Mouse (Mus musculus) bone marrow, adult 2 months (tissue): ENCODE results near the gene Htr7. TPM values are rescaled to one million over a fixed set of nuclear protein-coding genes. Genes with fewer than 3 reads are reported as not detected.

ENCODE experiments used
- H3K27ac ChIP-seq: fragments of 200-500 bp; 2 replicates; pipeline ENCODE4 v1.5.1; 2012; ENCODE audit warnings: low read depth, mild to moderate bottlenecking, control low read depth, inconsistent platforms, low read length; ENCODE audit not compliant: control insufficient read depth, poor library complexity, insufficient read depth
- H3K4me1 ChIP-seq: fragments of 200-500 bp; 2 replicates; pipeline ENCODE4 v1.6.1; 2011; ENCODE audit warnings: low read length; ENCODE audit not compliant: control insufficient read depth, insufficient read depth
- H3K4me3 ChIP-seq: fragments of 200-500 bp; replicated peaks from 2 replicates; pipeline ENCODE3; 2011; ENCODE audit warnings: mild to moderate bottlenecking, low read depth, low read length, control low read depth; ENCODE audit not compliant: control insufficient read depth
- CTCF ChIP-seq: fragments of 200-500 bp; IDR thresholded peaks from 2 replicates; pipeline ENCODE4 v1.5.1; 2011; ENCODE audit warnings: low read length, control low read depth; ENCODE audit not compliant: control insufficient read depth, insufficient read depth
- POLR2A ChIP-seq: fragments of 200-500 bp; IDR thresholded peaks from 2 replicates; pipeline ENCODE4 v1.6.1; 2011; ENCODE audit warnings: low read depth, mild to moderate bottlenecking, control low read depth, low read length, borderline replicate concordance; ENCODE audit not compliant: control insufficient read depth
- WGBS: fragments of 180-500 bp; shearing (Covaris S2); methylation state at CpG from one replicate; pipeline ENCODE4 v1.1.7; 2018; 5-methylcytosine and 5-hydroxymethylcytosine counted together
- polyA plus RNA-seq: library from polyadenylated mRNA; stranded (reverse); fragments of >200 nt; gene quantifications from 2 replicates; pipeline ENCODE4 v1.2.4, GENCODE M21; 2011; ENCODE audit warnings: low replicate concordance; ENCODE audit not compliant: missing spikeins, insufficient read depth, insufficient read length

The Htr7 gene
- polyA plus RNA-seq = not detected in 2 replicates

DNA sequence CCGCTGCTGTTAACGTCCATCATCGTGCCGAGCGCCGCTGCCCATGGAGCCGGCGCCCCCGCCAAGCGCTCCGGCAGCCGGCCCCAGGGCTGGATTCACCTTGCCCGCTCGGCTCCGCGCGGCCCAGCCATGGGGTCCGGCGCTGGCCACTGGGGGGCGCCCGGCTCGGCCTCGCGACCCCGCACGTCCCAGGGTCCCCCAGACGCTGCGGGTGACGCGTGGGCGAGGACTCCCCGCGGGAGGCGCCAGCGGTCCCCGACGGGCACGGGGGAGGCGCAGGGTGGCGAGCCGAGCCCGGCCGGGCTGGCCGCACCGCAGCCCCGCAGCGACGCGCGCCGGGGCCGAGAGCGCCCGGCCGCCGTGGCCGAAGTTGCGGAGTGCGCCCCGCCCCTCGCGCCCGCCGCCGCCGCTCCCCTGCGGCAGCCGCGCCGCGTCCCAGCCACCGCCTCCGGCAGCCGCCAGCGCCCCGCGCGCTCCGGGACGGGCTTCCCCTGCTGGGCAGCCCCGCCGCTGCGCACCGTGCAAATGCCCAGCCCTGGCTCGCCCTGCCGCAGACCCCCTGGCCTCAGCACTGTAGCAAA is at the start of gene Htr7:
TSS of gene Htr7 (minus strand) at position 277 of the 581 bp plus-strand sequence.
- Histone ChIP-seq H3K4me3 (no peak within 1 kb of the TSS), H3K4me1 (no peaks in the 10 kb centered on the region), H3K27ac (peak within 1 kb of the TSS; percentile 27; the same call in 1 of the 2 replicates)
- TF ChIP-seq CTCF (no peak), POLR2A (no peak)
- WGBS = under 1% methylated on average over 84 of the region's 86 CpGs

DNA sequence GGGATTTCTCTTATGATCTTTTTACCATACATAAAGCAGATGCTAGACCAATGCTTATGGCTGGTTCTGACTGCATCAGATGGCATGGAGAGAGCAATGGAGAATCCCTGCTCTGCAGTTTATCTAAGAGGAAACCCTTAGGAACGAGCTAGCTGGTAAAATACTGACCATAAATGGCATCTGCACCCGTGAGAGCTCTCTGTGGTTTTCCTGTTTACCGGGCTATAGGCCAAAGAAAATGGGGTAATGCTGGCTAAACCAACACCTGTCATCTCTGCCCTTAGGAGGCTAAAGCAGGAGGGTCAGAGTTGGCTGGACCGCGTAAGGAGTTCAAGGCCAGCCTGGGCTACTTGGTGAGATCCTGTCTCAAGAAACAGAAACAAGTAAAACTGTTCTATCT is 46.6 kb upstream of the Htr7 start:
- TF ChIP-seq POLR2A (no peak), CTCF (no peak)
- no peaks in the 10 kb centered on the region for H3K4me1 ChIP-seq
- no peak overlapping the region for H3K4me3 ChIP-seq
- no peak overlapping the region for H3K27ac ChIP-seq
- 34% methylated on average over 5 of the region's 5 CpGs for WGBS

DNA sequence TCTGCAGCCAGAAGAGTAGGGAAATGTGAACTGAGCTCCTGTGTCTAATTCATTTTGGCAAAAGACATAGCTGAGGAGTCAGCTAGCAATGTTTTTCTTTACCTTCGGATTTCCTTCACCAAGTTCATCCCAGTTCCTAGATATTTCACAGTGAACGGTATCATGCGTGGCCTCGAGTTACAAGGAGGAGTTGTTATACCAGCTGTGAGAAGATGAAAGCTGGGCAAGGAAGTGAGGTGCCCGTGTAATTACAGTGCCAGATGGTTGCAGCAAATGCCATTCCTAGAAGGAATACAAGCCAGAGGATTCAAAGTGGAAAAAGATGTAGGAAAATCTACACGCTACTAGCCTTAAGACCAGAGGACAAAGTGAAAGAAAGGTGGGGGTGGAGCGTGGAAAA is 41.6 kb upstream of the Htr7 start:
- no peak overlapping the region for H3K4me3 ChIP-seq
- TF ChIP-seq CTCF (no peak), POLR2A (no peak)
- WGBS = 90% methylated on average over 7 of the region's 7 CpGs
- H3K27ac ChIP-seq = no peak overlapping the region
- H3K4me1 ChIP-seq = no peaks in the 10 kb centered on the region

DNA sequence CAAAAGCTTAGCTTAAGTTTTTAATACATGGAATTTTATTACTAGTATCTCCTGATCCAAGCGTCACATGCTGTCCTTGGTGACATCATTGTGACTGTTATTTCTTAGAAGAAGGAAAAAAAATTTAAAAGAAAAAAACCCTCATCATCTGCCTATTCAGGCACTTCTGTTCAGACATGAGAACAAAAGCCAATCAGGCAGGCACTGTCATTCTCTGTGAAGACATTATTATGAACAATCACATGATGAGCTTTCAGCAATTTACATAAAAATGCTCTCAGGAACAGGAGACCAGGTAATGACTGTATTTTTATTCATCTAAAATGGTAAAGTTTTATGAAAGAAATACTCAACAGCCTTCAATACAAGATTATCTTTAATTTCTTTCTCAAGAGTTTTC is 41.0 kb upstream of the Htr7 start:
- Histone ChIP-seq H3K4me3 (no peak overlapping the region), H3K27ac (no peak overlapping the region), H3K4me1 (no peaks in the 10 kb centered on the region)
- TF ChIP-seq CTCF (no peak), POLR2A (no peak)
- 86% methylated on average over 1 of the region's 1 CpGs for WGBS

DNA sequence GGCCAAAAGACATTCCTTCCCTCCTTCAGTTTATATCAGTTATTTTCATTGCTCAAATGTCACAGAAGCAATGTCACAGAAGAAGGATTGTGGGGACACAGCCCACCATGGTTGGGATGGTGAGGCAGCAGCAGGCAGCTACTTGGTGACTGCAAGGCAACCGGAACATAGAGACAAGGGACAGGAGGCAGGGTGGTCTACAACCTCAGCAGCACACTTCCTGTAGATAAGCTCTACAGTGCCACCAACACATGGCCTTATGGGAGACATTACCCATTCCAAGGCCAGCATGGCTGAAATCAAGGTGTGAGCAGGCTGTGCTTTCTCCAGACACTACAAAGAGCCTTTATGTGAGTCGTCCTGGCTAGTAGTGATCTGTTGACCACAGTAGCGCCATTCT is 39.9 kb upstream of the Htr7 start:
- no peak overlapping the region for H3K27ac ChIP-seq
- no peak overlapping the region for H3K4me3 ChIP-seq
- no peak for TF ChIP-seq CTCF
- TF ChIP-seq POLR2A = no peak
- WGBS = 70% methylated on average over 3 of the region's 3 CpGs
- H3K4me1 ChIP-seq = no peaks in the 10 kb centered on the region

DNA sequence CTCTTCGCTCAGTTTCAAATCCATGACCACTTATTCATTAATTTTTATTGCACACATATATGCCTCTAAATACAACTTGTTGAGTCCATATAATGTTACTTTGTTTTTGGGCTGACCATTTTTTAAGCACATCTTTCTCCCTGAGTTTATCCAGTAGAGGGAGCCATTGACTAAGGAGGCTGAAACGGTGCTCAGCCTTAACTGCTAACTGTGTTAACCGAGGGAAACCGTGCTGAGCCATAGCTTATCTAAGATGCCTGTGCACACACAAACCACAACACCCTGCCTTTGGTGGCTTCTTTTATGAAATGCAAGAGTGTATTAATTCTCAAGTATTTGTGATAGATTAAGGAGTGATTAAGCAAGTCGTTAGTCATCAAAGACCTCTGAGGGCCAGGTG is 33.5 kb upstream of the Htr7 start:
- 28% methylated on average over 5 of the region's 5 CpGs for WGBS
- Histone ChIP-seq H3K4me3 (no peak overlapping the region), H3K4me1 (no peaks in the 10 kb centered on the region)

DNA sequence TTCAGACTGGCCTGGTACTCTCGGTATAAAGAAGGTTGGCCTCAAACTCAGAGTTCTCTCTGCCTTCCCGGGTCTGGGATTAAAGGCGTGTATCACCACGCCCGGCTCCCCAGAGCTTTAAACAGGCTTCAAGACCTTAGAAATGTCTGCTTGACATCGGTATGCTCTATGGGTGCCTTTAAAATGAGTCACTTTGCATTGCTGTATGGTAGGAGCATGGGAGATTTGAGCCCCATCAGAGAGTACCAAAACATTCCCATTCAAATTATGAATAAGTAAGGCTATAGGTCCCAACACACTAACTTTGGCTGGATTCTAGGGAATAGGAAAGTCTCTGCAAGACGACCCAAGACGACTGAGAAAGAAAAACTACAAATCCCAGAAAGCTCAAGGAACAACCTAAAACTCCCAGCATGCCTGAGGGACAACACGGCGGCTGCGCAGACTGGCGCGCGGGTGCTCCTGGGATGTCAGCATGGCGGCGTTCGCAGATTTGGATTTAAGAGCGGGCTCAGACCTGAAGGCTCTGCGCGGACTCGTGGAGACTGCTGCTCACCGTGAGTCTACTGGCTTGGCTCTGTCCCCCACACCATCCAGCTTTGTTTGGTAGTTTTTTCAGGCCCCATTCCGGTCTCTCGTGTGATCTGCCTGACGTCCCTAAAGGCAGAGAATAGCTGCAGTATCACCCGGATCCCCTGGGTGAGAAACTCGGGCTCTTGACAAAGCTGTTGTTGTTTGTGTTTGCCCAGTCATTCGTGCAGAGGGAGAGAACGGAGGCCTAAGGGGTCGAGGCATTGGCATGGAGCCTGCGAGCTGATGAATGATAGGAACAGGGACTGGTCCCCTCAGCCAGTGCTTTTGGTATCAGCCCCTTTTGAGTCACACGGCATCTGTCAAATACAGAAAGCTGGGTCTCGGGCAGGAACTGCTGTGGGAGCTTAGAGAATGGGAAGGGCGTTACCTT is 26.2 kb upstream of the Htr7 start, which contains the start of gene Rpp30:
TSS of gene Rpp30 (plus strand) at position 455 of the 964 bp plus-strand sequence.
- peak within 1 kb of the TSS; percentile 81 for H3K4me3 ChIP-seq
- H3K27ac ChIP-seq = no peak within 1 kb of the TSS; the same call in 1 of the 2 replicates
- no peaks in the 10 kb centered on the region for H3K4me1 ChIP-seq
- TF ChIP-seq CTCF (no peak), POLR2A (peak; percentile 68; the same call in 1 of the 2 replicates)
- WGBS = 2% methylated on average over 34 of the region's 34 CpGs

More for the DNA sequence above, 33.5 kb upstream of the Htr7 start:
- no peak overlapping the region for H3K27ac ChIP-seq
- TF ChIP-seq POLR2A = no peak
- TF ChIP-seq CTCF = peak; percentile 29; the same call in 1 of the 2 replicates

DNA sequence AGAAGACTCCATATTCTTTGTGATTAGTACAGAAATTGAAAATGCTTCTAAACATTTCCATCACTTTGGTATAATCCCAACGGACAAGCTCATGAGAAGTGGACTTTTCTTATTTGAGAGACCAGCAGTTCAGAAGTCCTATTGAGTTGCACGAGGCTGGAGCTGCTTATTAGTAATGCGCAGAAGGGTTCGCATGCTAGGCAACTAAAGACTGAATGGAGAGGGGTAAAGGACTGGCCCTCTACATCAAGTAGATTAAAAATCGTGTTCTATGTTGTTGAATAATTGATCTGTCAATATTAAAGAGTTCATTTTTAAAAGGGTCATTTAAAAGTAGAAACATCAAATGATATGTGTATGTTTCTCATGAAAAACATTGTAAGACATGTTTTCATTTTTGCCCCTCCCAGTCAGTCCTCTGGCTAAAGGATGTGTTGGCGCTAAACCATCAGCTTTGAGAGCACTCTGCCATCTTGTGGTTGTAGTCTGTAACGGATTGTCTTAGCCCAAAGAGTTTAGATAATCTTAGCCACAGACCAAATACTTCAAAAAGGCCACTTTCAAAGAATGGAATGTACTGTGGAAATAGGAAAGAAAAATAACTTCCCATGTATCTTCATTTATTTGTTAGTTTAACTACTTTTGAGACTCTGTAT is 25.4 kb upstream of the Htr7 start:
- H3K27ac ChIP-seq = no peak overlapping the region
- WGBS = 50% methylated on average over 7 of the region's 7 CpGs
- TF ChIP-seq CTCF (peak; percentile 58), POLR2A (no peak)
- H3K4me1 ChIP-seq = no peaks in the 10 kb centered on the region
- H3K4me3 ChIP-seq = no peak overlapping the region
